Mouse (Mus musculus): Measurements from ENCODE around the gene Mmp14. TPM values are rescaled to one million over a fixed set of nuclear protein-coding genes. Genes with fewer than 3 reads are reported as not detected.

Mmp14 gene
- polyA plus RNA-seq, 1 experiment from 2014 or later = 81.0 TPM

GRCm38 (mm10) chr14:54471467-54471866 lies 40.1 kb downstream of the Mmp14 start:
- H3K4me1 ChIP-seq = peaks cover 11% of the 10 kb centered on the region
- no peak overlapping the region for H3K27ac ChIP-seq
- no peak overlapping the region for H3K9ac ChIP-seq
- no peak overlapping the region for H3K4me3 ChIP-seq
- peaks cover 29% of the 10 kb centered on the region for H3K36me3 ChIP-seq
- H3K4me2 ChIP-seq (replicated peaks) = no peak overlapping the region
- no peaks in the 10 kb centered on the region for H3K27me3 ChIP-seq (replicated peaks)
- no peak for ATAC-seq (ENCODE audit: low FRiP score, low read depth)
- H3K9me3 ChIP-seq = no peaks in the 10 kb centered on the region
- 89% methylated on average over 2 of the region's 2 CpGs for WGBS

DNA sequence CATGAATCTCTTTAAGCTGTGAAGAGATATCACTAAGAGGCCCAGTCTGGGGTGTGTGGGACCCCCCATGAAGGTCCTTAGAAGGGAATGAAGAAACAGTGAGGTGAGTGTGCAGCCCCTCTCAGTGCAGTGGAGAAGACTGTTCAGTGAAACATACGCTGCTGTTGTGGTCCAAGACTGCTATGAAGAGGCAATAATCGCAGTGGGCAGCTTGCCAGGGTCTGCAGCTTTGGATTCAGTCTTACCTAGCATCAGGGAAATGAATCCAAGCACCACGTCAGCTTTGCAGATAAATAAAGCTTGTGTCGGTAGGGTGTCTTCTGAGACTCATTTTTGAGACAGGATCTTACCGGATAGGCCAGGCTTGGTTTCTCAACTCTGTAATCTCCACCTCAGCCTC lies 41.3 kb downstream of the Mmp14 start:
- Histone ChIP-seq H3K4me1 (peaks cover 21% of the 10 kb centered on the region), H3K36me3 (peaks cover 25% of the 10 kb centered on the region), H3K4me2 (replicated peaks) (no peak overlapping the region), H3K9me3 (no peaks in the 10 kb centered on the region), H3K4me3 (no peak overlapping the region), H3K27ac (no peak overlapping the region), H3K9ac (no peak overlapping the region), H3K27me3 (replicated peaks) (peaks cover 4% of the 10 kb centered on the region; the same call in 1 of the 2 replicates)
- no peak for ATAC-seq (ENCODE audit: low FRiP score, low read depth)
- 84% methylated on average over 5 of the region's 5 CpGs for WGBS

DNA sequence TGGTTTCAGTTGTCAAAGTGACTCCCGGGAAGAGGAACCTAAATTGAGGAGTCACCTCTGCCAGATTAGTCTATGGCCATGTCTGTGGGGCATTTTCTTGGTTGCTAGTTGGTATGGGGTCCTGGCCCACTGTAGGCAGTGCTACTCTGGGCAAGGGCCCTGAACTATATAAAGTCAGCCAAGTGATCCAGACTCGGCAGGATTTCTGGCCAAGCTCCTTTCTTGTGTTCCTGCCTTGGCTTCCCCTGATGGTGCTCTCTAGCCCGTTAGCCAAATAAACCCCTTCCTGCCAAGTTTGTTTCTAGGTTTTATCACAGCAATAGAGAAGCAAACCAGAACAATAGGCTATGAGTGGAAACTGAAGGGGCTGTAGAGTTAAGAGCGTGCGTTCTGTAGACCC lies 43.3 kb downstream of the Mmp14 start:
- H3K9ac ChIP-seq = no peak overlapping the region
- no peak for ATAC-seq (ENCODE audit: low FRiP score, low read depth)
- 68% methylated on average over 5 of the region's 5 CpGs for WGBS
- peaks cover 17% of the 10 kb centered on the region for H3K27me3 ChIP-seq (replicated peaks)
- H3K4me3 ChIP-seq = no peak overlapping the region
- H3K27ac ChIP-seq = no peak overlapping the region
- no peaks in the 10 kb centered on the region for H3K9me3 ChIP-seq
- peaks cover 4% of the 10 kb centered on the region; the same call in 1 of the 2 replicates for H3K36me3 ChIP-seq
- H3K4me2 ChIP-seq (replicated peaks) = no peak overlapping the region
- peaks cover 32% of the 10 kb centered on the region for H3K4me1 ChIP-seq

DNA sequence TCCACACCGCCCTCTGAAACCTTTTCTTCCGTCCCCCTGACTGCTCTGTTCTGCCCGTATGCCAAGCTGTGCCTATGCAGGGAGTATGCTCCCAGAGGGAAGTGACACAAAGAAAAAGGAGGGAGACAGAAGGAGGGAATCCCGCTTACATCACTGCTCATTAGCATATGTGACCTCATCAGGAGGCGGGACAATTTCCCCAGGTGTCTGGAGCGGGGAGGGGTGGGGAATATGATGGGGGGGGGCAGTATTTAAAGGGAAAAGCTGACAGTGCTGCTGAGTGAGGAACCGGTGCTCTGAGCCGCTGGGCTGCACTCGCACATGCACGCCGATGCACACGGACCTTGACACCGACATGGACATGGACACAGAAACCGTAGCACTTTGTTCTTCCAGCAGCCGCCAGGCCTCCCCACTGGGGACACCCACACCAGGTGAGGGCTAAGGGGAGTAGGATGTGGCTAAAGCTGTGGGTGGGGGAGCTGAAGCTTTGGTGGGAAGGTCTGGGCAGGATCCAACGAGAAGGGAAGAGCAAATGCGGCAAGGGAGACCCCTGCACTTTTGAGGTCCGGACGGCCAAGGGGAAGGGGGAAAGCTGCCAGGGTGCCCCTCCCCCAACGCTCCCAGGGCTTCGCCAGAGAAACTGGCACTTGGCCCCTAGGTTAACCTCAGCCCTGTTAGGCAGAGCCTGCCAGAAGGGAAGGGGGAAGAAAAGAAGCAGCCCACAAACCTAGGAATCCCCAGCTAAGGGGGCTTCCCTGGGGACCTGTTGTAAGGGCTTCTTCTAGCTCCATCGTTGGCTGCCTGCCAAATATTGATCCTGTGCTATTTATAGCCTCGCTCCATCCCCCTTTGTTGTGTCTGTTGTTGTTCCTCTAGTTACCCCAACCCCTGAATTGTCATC lies 44.8 kb downstream of the Mmp14 start, which contains the start of gene Rem2:
Rem2 (plus strand) TSS at position 160 of the 904 bp plus-strand sequence.
- H3K4me2 ChIP-seq (replicated peaks) = peak within 1 kb of the TSS; percentile 84
- no peaks in the 10 kb centered on the region for H3K36me3 ChIP-seq
- H3K4me1 ChIP-seq = peaks cover 32% of the 10 kb centered on the region
- peak; percentile 89 for ATAC-seq (ENCODE audit: low FRiP score, low read depth)
- H3K27me3 ChIP-seq (replicated peaks) = peaks cover 18% of the 10 kb centered on the region
- under 1% methylated on average over 23 of the region's 23 CpGs for WGBS
- peak within 1 kb of the TSS; percentile 53 for H3K4me3 ChIP-seq
- H3K9me3 ChIP-seq = no peaks in the 10 kb centered on the region
- peak within 1 kb of the TSS; percentile 23; the same call in 1 of the 2 replicates for H3K27ac ChIP-seq
- H3K9ac ChIP-seq = peak within 1 kb of the TSS; percentile 78

- Histone ChIP-seq H3K36me3 (no peaks in the 10 kb centered on the region), H3K9me3 (no peaks in the 10 kb centered on the region), H3K9ac (peak overlapping the region; percentile 78; the same call in 1 of the 2 replicates), H3K27me3 (replicated peaks) (peaks cover 18% of the 10 kb centered on the region), H3K4me1 (peaks cover 32% of the 10 kb centered on the region), H3K4me3 (peak overlapping the region; percentile 53; the same call in 1 of the 2 replicates), H3K4me2 (replicated peaks) (peak overlapping the region; percentile 84), H3K27ac (no peak overlapping the region)
- ATAC-seq (ENCODE audit: low FRiP score, low read depth) = no peak
- 66% methylated on average over 15 of the region's 15 CpGs for WGBS
These were observed 45.9 kb downstream of the Mmp14 start for GRCm38 (mm10) chr14:54477172-54477909.

- peak overlapping the region; percentile 32 for H3K4me3 ChIP-seq
- H3K36me3 ChIP-seq = no peaks in the 10 kb centered on the region
- H3K9ac ChIP-seq = peak overlapping the region; percentile 35; the same call in 1 of the 2 replicates
- peak overlapping the region; percentile 60 for H3K4me2 ChIP-seq (replicated peaks)
- WGBS = 1% methylated on average over 40 of the region's 40 CpGs
- no peak overlapping the region for H3K27ac ChIP-seq
- peaks cover 32% of the 10 kb centered on the region for H3K4me1 ChIP-seq
- H3K27me3 ChIP-seq (replicated peaks) = peaks cover 18% of the 10 kb centered on the region
- H3K9me3 ChIP-seq = no peaks in the 10 kb centered on the region
- no peak for ATAC-seq (ENCODE audit: low FRiP score, low read depth)
These were observed 48.1 kb downstream of the Mmp14 start for GRCm38 (mm10) chr14:54479451-54479920.

- 79% methylated on average over 6 of the region's 6 CpGs for WGBS
- no peak for ATAC-seq (ENCODE audit: low FRiP score, low read depth)
- Histone ChIP-seq H3K4me3 (no peak overlapping the region), H3K36me3 (no peaks in the 10 kb centered on the region), H3K27me3 (replicated peaks) (peaks cover 18% of the 10 kb centered on the region), H3K4me2 (replicated peaks) (no peak overlapping the region), H3K4me1 (peaks cover 26% of the 10 kb centered on the region), H3K9ac (no peak overlapping the region), H3K9me3 (no peaks in the 10 kb centered on the region), H3K27ac (no peak overlapping the region)
These were observed 49.3 kb downstream of the Mmp14 start for GRCm38 (mm10) chr14:54480673-54481072.

DNA sequence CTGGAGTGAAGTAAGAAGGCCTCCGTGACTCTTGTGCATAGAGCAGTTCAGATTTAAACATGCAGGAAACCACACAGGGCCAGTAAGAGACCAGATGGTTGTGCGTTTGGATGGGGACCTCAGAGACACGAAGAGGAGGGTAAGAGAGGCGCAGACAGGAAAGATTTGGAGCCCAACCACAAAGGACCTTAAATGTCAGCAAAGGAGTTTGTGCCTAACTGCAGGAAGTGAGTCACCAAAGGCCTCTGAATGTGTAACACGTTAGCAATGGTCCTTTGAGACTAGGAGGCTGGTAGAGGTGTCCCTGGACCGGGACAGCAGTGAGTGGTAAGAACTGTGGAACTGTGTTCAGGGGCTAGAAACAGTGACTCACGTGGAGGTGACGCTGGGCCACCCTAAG lies 50.0 kb downstream of the Mmp14 start:
- peaks cover 22% of the 10 kb centered on the region for H3K4me1 ChIP-seq
- no peak overlapping the region for H3K27ac ChIP-seq
- WGBS = 84% methylated on average over 8 of the region's 8 CpGs
- H3K9me3 ChIP-seq = no peaks in the 10 kb centered on the region
- H3K4me2 ChIP-seq (replicated peaks) = no peak overlapping the region
- H3K4me3 ChIP-seq = no peak overlapping the region
- no peak for ATAC-seq (ENCODE audit: low FRiP score, low read depth)
- no peaks in the 10 kb centered on the region for H3K36me3 ChIP-seq
- no peak overlapping the region for H3K9ac ChIP-seq
- H3K27me3 ChIP-seq (replicated peaks) = peaks cover 18% of the 10 kb centered on the region

- Histone ChIP-seq H3K9ac (no peak overlapping the region), H3K27me3 (replicated peaks) (peaks cover 16% of the 10 kb centered on the region), H3K4me3 (no peak overlapping the region), H3K9me3 (no peaks in the 10 kb centered on the region), H3K4me1 (peaks cover 12% of the 10 kb centered on the region), H3K27ac (no peak overlapping the region), H3K36me3 (no peaks in the 10 kb centered on the region), H3K4me2 (replicated peaks) (no peak overlapping the region)
- no peak for ATAC-seq (ENCODE audit: low FRiP score, low read depth)
- WGBS = 43% methylated on average over 9 of the region's 9 CpGs
These were observed 51.1 kb downstream of the Mmp14 start for GRCm38 (mm10) chr14:54482498-54482897.

DNA sequence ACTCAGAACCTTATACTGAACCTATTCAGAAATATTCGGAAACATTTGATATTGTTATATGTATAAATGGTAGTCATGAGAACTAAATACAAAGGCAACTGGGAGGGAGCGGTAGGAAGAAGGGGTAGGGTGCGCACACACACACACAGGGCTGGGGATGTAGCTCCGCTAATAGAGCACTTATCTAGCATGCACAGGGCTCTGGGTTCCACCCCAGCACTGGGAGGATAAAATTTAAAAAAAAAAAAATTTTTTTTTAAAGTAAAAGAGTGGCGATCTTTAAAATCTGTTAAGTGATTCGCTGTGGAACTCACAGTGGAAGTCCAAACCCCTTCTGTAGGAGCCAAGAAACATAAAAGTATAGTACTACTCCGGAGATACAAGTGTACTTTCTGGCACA lies 54.5 kb downstream of the Mmp14 start:
- Histone ChIP-seq H3K36me3 (no peaks in the 10 kb centered on the region), H3K4me3 (no peak overlapping the region), H3K27me3 (replicated peaks) (no peaks in the 10 kb centered on the region), H3K27ac (no peak overlapping the region), H3K9me3 (no peaks in the 10 kb centered on the region), H3K4me2 (replicated peaks) (no peak overlapping the region), H3K4me1 (no peaks in the 10 kb centered on the region), H3K9ac (no peak overlapping the region)
- 92% methylated on average over 7 of the region's 7 CpGs for WGBS
- ATAC-seq (ENCODE audit: low FRiP score, low read depth) = no peak

DNA sequence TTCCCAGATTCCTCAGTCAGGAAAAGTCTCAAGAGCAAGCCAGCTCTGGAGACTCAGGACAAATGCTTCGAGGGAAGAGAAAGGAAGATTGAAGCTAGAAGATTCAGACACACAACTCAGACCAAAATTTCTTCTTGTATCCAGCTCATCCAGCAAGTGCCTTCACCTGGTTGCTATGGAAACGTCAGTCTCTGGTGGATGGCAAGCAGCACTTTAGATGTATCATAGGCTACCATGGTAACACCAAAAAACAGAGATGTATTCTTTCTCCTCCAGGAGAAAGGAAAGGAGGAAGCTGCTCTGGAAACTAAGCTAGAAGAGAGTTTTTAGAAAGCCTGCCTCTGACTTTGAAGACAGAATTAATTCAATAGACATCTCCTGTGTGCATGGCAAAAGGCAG lies 56.3 kb downstream of the Mmp14 start:
- no peak overlapping the region for H3K4me2 ChIP-seq (replicated peaks)
- H3K9me3 ChIP-seq = no peaks in the 10 kb centered on the region
- no peaks in the 10 kb centered on the region for H3K4me1 ChIP-seq
- no peak overlapping the region for H3K9ac ChIP-seq
- ATAC-seq (ENCODE audit: low FRiP score, low read depth) = no peak
- H3K27ac ChIP-seq = no peak overlapping the region
- no peak overlapping the region for H3K4me3 ChIP-seq
- H3K36me3 ChIP-seq = no peaks in the 10 kb centered on the region
- H3K27me3 ChIP-seq (replicated peaks) = no peaks in the 10 kb centered on the region
- 63% methylated on average over 2 of the region's 2 CpGs for WGBS

- Histone ChIP-seq H3K4me2 (replicated peaks) (no peak overlapping the region), H3K27ac (no peak overlapping the region), H3K9me3 (no peaks in the 10 kb centered on the region), H3K4me1 (no peaks in the 10 kb centered on the region), H3K36me3 (no peaks in the 10 kb centered on the region), H3K4me3 (no peak overlapping the region), H3K27me3 (replicated peaks) (no peaks in the 10 kb centered on the region), H3K9ac (no peak overlapping the region)
- no peak for ATAC-seq (ENCODE audit: low FRiP score, low read depth)
These were observed 56.9 kb downstream of the Mmp14 start for GRCm38 (mm10) chr14:54488350-54488749.

Data from neural tube, embryonic 12.5 days (tissue).